Mouse (Mus musculus): ENCODE results near the gene Dnm1.

- no peak for TF ChIP-seq EP300 (optimal IDR thresholded peaks at IDR 0.05)
- TF ChIP-seq CTCF (IDR thresholded peaks at IDR 0.05; ENCODE audit: low read depth) = no peak
Observed at GRCm38 (mm10) chr2:32283986-32284385, 69.2 kb downstream of the Dnm1 start.

All from stomach, postnatal 0 days (tissue).